Mouse (Mus musculus) stomach, embryonic 14.5 days (tissue): ENCODE measurements around the gene Nrip1. TPM values are rescaled to one million over a fixed set of nuclear protein-coding genes. Genes with fewer than 3 reads are reported as not detected.
"Not testable (repeated sequence)": the region's sequence is repeated elsewhere in the genome, so short reads cannot be mapped to it uniquely, and the experiment has no call there.

Experiments used
- ATAC-seq: fragments of 200-750 bp; cut with Nextera tagmentation; 2 replicates; pipeline ENCODE4 v1.8.0; 2017; ENCODE audit warnings: low read depth, moderate TSS enrichment; ENCODE audit not compliant: insufficient number of reproducible peaks, insufficient read depth, low FRiP score
- H3K27ac ChIP-seq: fragments of 300-500 bp; sonication (generic); 2 replicates; pipeline ENCODE4 v1.5.1; 2014; ENCODE audit warnings: mild to moderate bottlenecking, low read length, moderate library complexity, mixed read lengths
- H3K27me3 ChIP-seq: fragments of 300-500 bp; sonication (generic); 2 replicates; pipeline ENCODE4 v1.6.1; 2014; ENCODE audit warnings: low read length, control low read depth, mixed read lengths; ENCODE audit not compliant: control insufficient read depth, insufficient read depth
- H3K36me3 ChIP-seq: fragments of 300-500 bp; sonication (generic); 2 replicates; pipeline ENCODE4 v1.6.1; 2014; ENCODE audit warnings: mild to moderate bottlenecking, control low read depth, low read length, moderate library complexity, mixed read lengths; ENCODE audit not compliant: control insufficient read depth, insufficient read depth
- H3K4me1 ChIP-seq: fragments of 300-500 bp; sonication (generic); 2 replicates; pipeline ENCODE4 v1.6.1; 2014; ENCODE audit warnings: low read length, control low read depth, mixed read lengths; ENCODE audit not compliant: control insufficient read depth, insufficient read depth
- H3K4me2 ChIP-seq: fragments of 300-500 bp; sonication (generic); replicated peaks from 2 replicates; pipeline ENCODE4 v1.6.1; 2014; ENCODE audit warnings: low read depth, low read length, control low read depth
- H3K4me3 ChIP-seq: fragments of 300-500 bp; sonication (generic); 2 replicates; pipeline ENCODE4 v1.5.1; 2014; ENCODE audit warnings: low read depth, low read length, control low read depth
- H3K9ac ChIP-seq: fragments of 300-500 bp; sonication (generic); replicated peaks from 2 replicates; pipeline ENCODE4 v1.6.1; 2014; ENCODE audit warnings: low read depth, mild to moderate bottlenecking, control low read depth, low read length, moderate library complexity, mixed read lengths
- H3K9me3 ChIP-seq: fragments of 300-500 bp; sonication (generic); 2 replicates; pipeline ENCODE4 v1.6.1; 2016; ENCODE audit warnings: low read depth, low read length, control low read depth; ENCODE audit not compliant: control insufficient read depth
- WGBS: fragments of 180-500 bp; shearing (Covaris S2); extraction: QIAGEN DNeasy Blood & Tissue Kit; methylation state at CpG from one replicate; pipeline ENCODE4 v1.1.7; 2014; 5-methylcytosine and 5-hydroxymethylcytosine counted together
- polyA plus RNA-seq: library from polyadenylated mRNA; unstranded; fragments of >200 nt; fragmentation: Nextera tagmentation; extraction: Ambion mirVana; gene quantifications from 2 replicates; pipeline ENCODE4 v1.2.1, GENCODE M21; 2014

Nrip1 gene
- polyA plus RNA-seq, 1 experiment from 2014 or later, result 51.4 TPM

GRCm38 (mm10) chr16:76408696-76409354, 35.2 kb upstream of the Nrip1 start:
- Histone ChIP-seq H3K36me3 (no peaks in the 10 kb centered on the region), H3K9ac (no peak overlapping the region), H3K27me3 (no peaks in the 10 kb centered on the region), H3K27ac (no peak overlapping the region), H3K4me1 (peaks cover 8% of the 10 kb centered on the region; the same call in 1 of the 2 replicates), H3K9me3 (no peaks in the 10 kb centered on the region), H3K4me3 (no peak overlapping the region), H3K4me2 (no peak overlapping the region)
- 67% methylated on average over 4 of the region's 4 CpGs for WGBS
- no peak for ATAC-seq

- Histone ChIP-seq H3K4me1 (peaks cover 8% of the 10 kb centered on the region; the same call in 1 of the 2 replicates), H3K27me3 (no peaks in the 10 kb centered on the region), H3K36me3 (no peaks in the 10 kb centered on the region), H3K27ac (no peak overlapping the region), H3K4me2 (no peak overlapping the region), H3K4me3 (no peak overlapping the region), H3K9ac (no peak overlapping the region), H3K9me3 (no peaks in the 10 kb centered on the region)
- 88% methylated on average over 8 of the region's 8 CpGs for WGBS
- ATAC-seq, result no peak
Measured at GRCm38 (mm10) chr16:76408241-76408640, 34.6 kb upstream of the Nrip1 start.

DNA sequence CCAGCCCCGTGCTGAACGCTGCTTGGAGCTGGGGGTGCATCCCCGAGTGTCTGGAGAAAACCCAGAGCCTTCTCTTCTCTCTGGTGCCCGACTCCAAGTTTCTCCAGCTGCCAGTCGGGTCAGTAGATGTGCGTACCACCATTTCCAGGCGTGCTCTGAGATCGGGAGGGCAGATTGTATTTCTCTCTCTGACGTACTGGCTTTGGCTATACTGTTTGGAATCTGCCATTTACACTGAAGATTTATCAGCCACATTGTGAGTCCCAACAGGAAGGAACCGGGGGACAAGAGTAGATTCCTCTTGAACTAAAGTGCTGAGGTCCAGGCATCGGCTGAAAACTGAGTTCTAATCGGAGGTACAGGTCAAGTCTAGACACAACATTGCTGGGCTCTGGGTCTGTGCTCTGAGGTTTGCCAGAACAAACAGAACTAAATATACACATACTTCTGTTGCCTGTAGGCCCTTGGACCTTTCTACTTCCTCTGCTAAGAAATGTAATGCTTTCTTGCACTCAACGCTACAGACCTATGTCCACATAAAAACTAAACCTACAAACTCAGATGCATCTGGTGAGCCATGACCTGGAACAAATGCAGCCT, 33.8 kb upstream of the Nrip1 start:
- H3K27ac ChIP-seq, result no peak overlapping the region
- H3K4me3 ChIP-seq, result no peak overlapping the region
- 47% methylated on average over 13 of the region's 13 CpGs for WGBS
- ATAC-seq, result no peak
- H3K27me3 ChIP-seq, result no peaks in the 10 kb centered on the region
- H3K4me2 ChIP-seq, result peak overlapping the region; percentile 21; the same call in 1 of the 2 replicates
- peaks cover 8% of the 10 kb centered on the region; the same call in 1 of the 2 replicates for H3K4me1 ChIP-seq
- no peak overlapping the region for H3K9ac ChIP-seq
- H3K36me3 ChIP-seq, result no peaks in the 10 kb centered on the region
- H3K9me3 ChIP-seq, result no peaks in the 10 kb centered on the region

- WGBS, result 41% methylated on average over 7 of the region's 7 CpGs
- Histone ChIP-seq H3K4me1 (peaks cover 8% of the 10 kb centered on the region; the same call in 1 of the 2 replicates), H3K4me3 (no peak overlapping the region), H3K9ac (no peak overlapping the region), H3K27me3 (no peaks in the 10 kb centered on the region), H3K4me2 (peak overlapping the region; percentile 21; the same call in 1 of the 2 replicates), H3K27ac (no peak overlapping the region), H3K36me3 (no peaks in the 10 kb centered on the region), H3K9me3 (no peaks in the 10 kb centered on the region)
- no peak for ATAC-seq
Measured at GRCm38 (mm10) chr16:76406897-76407296, 33.3 kb upstream of the Nrip1 start.

GRCm38 (mm10) chr16:76406319-76406718, 32.7 kb upstream of the Nrip1 start:
- WGBS, result 92% methylated on average over 7 of the region's 7 CpGs
- ATAC-seq, result no peak
- no peaks in the 10 kb centered on the region for H3K36me3 ChIP-seq

DNA sequence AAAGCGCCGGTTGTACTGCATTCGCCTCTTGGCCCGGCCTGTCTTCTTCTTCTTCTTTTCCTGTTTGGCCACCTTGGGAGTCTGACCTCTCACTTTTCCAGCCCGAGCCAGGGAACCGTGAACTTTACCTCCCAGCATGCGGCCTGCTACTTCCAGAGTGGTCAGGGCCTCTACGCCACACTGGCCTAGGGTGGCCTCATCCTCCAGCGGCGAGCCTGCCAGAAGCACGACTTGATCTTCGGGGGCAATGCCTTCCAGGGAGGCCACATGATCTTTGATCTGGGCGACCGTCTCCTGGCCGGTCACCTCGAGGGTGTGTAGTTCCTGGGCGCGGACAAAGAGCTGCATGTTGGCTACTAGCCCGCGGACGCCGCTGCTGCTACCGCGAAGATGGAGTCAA, 29.7 kb upstream of the Nrip1 start:
- ATAC-seq, result not testable (repeated sequence)

More at GRCm38 (mm10) chr16:76406319-76406718, 32.7 kb upstream of the Nrip1 start:
- H3K4me3 ChIP-seq, result no peak overlapping the region
- H3K27ac ChIP-seq, result no peak overlapping the region
- no peaks in the 10 kb centered on the region for H3K9me3 ChIP-seq
- peaks cover 8% of the 10 kb centered on the region; the same call in 1 of the 2 replicates for H3K4me1 ChIP-seq
- no peaks in the 10 kb centered on the region for H3K27me3 ChIP-seq
- no peak overlapping the region for H3K9ac ChIP-seq
- no peak overlapping the region for H3K4me2 ChIP-seq

DNA sequence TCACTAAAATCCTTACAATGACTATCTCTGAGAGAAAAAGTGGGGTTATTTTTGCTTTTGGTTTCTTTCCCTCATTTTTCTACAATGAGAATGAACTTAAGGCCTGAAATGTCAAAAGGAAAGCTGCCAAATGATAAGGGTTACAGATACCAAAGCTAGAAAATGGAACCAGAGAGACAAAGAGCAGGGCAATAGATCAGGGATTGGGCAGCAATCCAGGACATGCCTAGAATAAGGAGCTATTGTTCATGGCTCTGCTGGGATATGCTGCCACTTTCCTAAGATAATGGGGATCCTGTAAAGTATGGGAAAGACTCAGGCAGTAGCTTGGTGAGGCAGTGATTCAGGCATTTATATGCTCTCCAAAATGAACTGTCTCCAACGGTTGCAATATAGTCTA, 22.9 kb upstream of the Nrip1 start:
- Histone ChIP-seq H3K27ac (no peak overlapping the region), H3K9me3 (no peaks in the 10 kb centered on the region), H3K4me3 (no peak overlapping the region), H3K36me3 (no peaks in the 10 kb centered on the region), H3K4me1 (no peaks in the 10 kb centered on the region), H3K9ac (no peak overlapping the region), H3K4me2 (no peak overlapping the region), H3K27me3 (no peaks in the 10 kb centered on the region)
- ATAC-seq, result no peak
- 61% methylated on average over 1 of the region's 1 CpGs for WGBS

More for the DNA sequence above, 29.7 kb upstream of the Nrip1 start:
- not testable (repeated sequence) for H3K4me3 ChIP-seq, H3K4me1 ChIP-seq, H3K36me3 ChIP-seq, H3K27ac ChIP-seq, H3K9me3 ChIP-seq, H3K4me2 ChIP-seq, H3K9ac ChIP-seq, H3K27me3 ChIP-seq
- WGBS, result 92% methylated on average over 21 of the region's 24 CpGs

DNA sequence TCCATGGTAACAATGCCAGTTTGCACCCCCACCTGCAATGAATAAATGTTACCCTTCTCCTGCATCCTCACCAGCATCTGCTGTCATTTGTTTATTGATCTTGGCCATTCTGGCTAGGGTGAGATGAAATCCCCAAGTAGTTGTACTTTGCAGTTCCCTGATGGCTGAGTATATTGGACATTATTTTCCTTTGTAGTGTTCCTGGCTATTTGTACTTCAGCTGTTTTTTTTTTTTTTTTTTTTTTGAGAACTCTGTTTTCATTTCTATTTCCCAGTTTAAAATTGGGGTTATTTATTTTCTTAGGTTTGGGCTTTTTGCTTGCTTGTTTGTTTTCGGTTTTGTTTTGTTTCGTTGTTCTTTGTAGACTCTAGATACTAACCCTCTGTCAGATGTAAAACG, 19.6 kb upstream of the Nrip1 start:
- no peaks in the 10 kb centered on the region for H3K36me3 ChIP-seq
- H3K4me1 ChIP-seq, result no peaks in the 10 kb centered on the region
- no peak for ATAC-seq
- 76% methylated on average over 3 of the region's 3 CpGs for WGBS
- no peak overlapping the region for H3K27ac ChIP-seq
- no peak overlapping the region for H3K4me3 ChIP-seq
- no peaks in the 10 kb centered on the region for H3K9me3 ChIP-seq
- no peaks in the 10 kb centered on the region for H3K27me3 ChIP-seq
- no peak overlapping the region for H3K4me2 ChIP-seq
- no peak overlapping the region for H3K9ac ChIP-seq
